Mouse (Mus musculus): Measurements from ENCODE around the gene Psmb10. TPM values are rescaled to one million over a fixed set of nuclear protein-coding genes. Genes with fewer than 3 reads are reported as not detected.

Psmb10 gene
- polyA plus RNA-seq, 1 experiment from 2014 or later, result 116 TPM

DNA sequence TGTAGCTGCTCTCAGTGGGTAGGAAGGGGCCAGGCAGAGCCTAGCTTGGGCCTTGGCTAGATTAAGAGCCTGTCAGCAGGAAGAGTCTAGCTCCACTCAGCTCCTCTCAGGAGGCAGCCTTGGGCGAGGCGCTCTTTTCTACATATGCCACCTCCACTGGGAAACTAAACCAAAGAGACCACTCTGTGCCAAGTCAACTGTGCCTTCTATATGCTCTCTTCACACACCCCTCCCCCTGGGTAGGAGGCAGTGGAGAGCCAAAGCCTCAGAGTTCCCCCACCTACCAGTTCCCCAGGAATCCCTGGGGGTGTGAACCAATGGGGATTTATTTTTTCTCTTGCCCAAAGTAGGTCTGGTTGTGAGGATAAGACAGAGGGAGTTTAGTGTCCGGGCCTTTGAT lies 7.0 kb downstream of the Psmb10 start:
- no peak overlapping the region for H3K27ac ChIP-seq (ENCODE audit: low read length)
- H3K9me3 ChIP-seq (ENCODE audit: control insufficient read depth, low read length), result no peaks in the 10 kb centered on the region
- H3K9ac ChIP-seq (ENCODE audit: low read depth, low read length), result no peak overlapping the region
- H3K4me3 ChIP-seq (ENCODE audit: low read length), result no peak overlapping the region
- ATAC-seq, result no peak
- WGBS, result 95% methylated on average over 3 of the region's 3 CpGs
- H3K4me2 ChIP-seq (ENCODE audit: low read depth, low read length), result no peak overlapping the region
- H3K27me3 ChIP-seq (replicated peaks; ENCODE audit: control insufficient read depth, insufficient read depth, low read length), result no peaks in the 10 kb centered on the region
- H3K36me3 ChIP-seq (ENCODE audit: control insufficient read depth, insufficient read depth, low read length), result 0 out of 2 replicates have a peak, but pooled peaks cover 8% of the 10 kb centered on the region
- H3K4me1 ChIP-seq (ENCODE audit: control insufficient read depth, insufficient read depth, low read length), result peaks cover 3% of the 10 kb centered on the region

DNA sequence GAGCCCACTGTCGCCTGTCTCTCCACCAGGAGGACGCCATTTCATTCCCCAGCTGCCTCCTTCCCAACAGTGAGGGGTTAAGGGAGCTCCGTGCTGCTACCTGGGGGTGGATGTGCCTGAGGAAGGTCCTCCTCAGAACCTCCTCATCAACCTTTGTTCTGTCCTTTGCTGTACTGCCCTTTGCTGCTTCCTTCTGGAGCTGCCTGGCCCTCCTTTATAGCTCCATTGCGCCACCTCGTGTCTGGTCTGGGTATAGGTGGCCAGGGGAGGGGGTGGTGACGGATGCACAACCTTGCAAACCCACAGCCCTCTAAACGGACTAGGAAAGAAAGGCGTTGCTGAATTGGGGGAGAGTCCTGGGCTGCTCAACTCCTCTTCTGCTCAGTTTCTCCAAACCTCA lies 7.6 kb downstream of the Psmb10 start:
- Histone ChIP-seq H3K27me3 (replicated peaks; ENCODE audit: control insufficient read depth, insufficient read depth, low read length) (no peaks in the 10 kb centered on the region), H3K4me2 (ENCODE audit: low read depth, low read length) (no peak overlapping the region), H3K36me3 (ENCODE audit: control insufficient read depth, insufficient read depth, low read length) (0 out of 2 replicates have a peak, but pooled peaks cover 5% of the 10 kb centered on the region), H3K27ac (ENCODE audit: low read length) (no peak overlapping the region), H3K9me3 (ENCODE audit: control insufficient read depth, low read length) (no peaks in the 10 kb centered on the region), H3K9ac (ENCODE audit: low read depth, low read length) (peak overlapping the region; percentile 38), H3K4me3 (ENCODE audit: low read length) (no peak overlapping the region), H3K4me1 (ENCODE audit: control insufficient read depth, insufficient read depth, low read length) (no peaks in the 10 kb centered on the region)
- peak; percentile 44 for ATAC-seq
- 25% methylated on average over 8 of the region's 8 CpGs for WGBS

- no peak overlapping the region for H3K27ac ChIP-seq (ENCODE audit: low read length)
Observed at GRCm38 (mm10) chr8:105925123-105925522, 13.1 kb downstream of the Psmb10 start.

GRCm38 (mm10) chr8:105919390-105919789 lies 18.9 kb downstream of the Psmb10 start:
- ATAC-seq, result no peak
- H3K27me3 ChIP-seq (replicated peaks; ENCODE audit: control insufficient read depth, insufficient read depth, low read length), result no peaks in the 10 kb centered on the region
- H3K9me3 ChIP-seq (ENCODE audit: control insufficient read depth, low read length), result no peaks in the 10 kb centered on the region
- no peak overlapping the region for H3K9ac ChIP-seq (ENCODE audit: low read depth, low read length)
- no peaks in the 10 kb centered on the region for H3K4me1 ChIP-seq (ENCODE audit: control insufficient read depth, insufficient read depth, low read length)
- no peak overlapping the region for H3K4me2 ChIP-seq (ENCODE audit: low read depth, low read length)
- no peak overlapping the region for H3K4me3 ChIP-seq (ENCODE audit: low read length)
- peaks cover 5% of the 10 kb centered on the region; the same call in 1 of the 2 replicates for H3K36me3 ChIP-seq (ENCODE audit: control insufficient read depth, insufficient read depth, low read length)
- 90% methylated on average over 3 of the region's 3 CpGs for WGBS
- H3K27ac ChIP-seq (ENCODE audit: low read length), result no peak overlapping the region

More at GRCm38 (mm10) chr8:105925123-105925522, 13.1 kb downstream of the Psmb10 start:
- Histone ChIP-seq H3K4me3 (ENCODE audit: low read length) (no peak overlapping the region), H3K9ac (ENCODE audit: low read depth, low read length) (no peak overlapping the region), H3K36me3 (ENCODE audit: control insufficient read depth, insufficient read depth, low read length) (no peaks in the 10 kb centered on the region), H3K4me1 (ENCODE audit: control insufficient read depth, insufficient read depth, low read length) (no peaks in the 10 kb centered on the region), H3K27me3 (replicated peaks; ENCODE audit: control insufficient read depth, insufficient read depth, low read length) (no peaks in the 10 kb centered on the region), H3K4me2 (ENCODE audit: low read depth, low read length) (no peak overlapping the region), H3K9me3 (ENCODE audit: control insufficient read depth, low read length) (no peaks in the 10 kb centered on the region)
- 68% methylated on average over 3 of the region's 3 CpGs for WGBS
- no peak for ATAC-seq

GRCm38 (mm10) chr8:105900941-105901616 lies 37.2 kb downstream of the Psmb10 start:
- peaks cover 9% of the 10 kb centered on the region for H3K4me1 ChIP-seq (ENCODE audit: control insufficient read depth, insufficient read depth, low read length)
- peak overlapping the region; percentile 82 for H3K4me2 ChIP-seq (ENCODE audit: low read depth, low read length)
- WGBS, result 30% methylated on average over 16 of the region's 16 CpGs
- H3K27me3 ChIP-seq (replicated peaks; ENCODE audit: control insufficient read depth, insufficient read depth, low read length), result no peaks in the 10 kb centered on the region
- H3K36me3 ChIP-seq (ENCODE audit: control insufficient read depth, insufficient read depth, low read length), result no peaks in the 10 kb centered on the region
- H3K27ac ChIP-seq (ENCODE audit: low read length), result peak overlapping the region; percentile 89
- no peaks in the 10 kb centered on the region for H3K9me3 ChIP-seq (ENCODE audit: control insufficient read depth, low read length)
- peak; percentile 13; the same call in 1 of the 2 replicates for ATAC-seq
- H3K4me3 ChIP-seq (ENCODE audit: low read length), result peak overlapping the region; percentile 96
- peak overlapping the region; percentile 99 for H3K9ac ChIP-seq (ENCODE audit: low read depth, low read length)

DNA sequence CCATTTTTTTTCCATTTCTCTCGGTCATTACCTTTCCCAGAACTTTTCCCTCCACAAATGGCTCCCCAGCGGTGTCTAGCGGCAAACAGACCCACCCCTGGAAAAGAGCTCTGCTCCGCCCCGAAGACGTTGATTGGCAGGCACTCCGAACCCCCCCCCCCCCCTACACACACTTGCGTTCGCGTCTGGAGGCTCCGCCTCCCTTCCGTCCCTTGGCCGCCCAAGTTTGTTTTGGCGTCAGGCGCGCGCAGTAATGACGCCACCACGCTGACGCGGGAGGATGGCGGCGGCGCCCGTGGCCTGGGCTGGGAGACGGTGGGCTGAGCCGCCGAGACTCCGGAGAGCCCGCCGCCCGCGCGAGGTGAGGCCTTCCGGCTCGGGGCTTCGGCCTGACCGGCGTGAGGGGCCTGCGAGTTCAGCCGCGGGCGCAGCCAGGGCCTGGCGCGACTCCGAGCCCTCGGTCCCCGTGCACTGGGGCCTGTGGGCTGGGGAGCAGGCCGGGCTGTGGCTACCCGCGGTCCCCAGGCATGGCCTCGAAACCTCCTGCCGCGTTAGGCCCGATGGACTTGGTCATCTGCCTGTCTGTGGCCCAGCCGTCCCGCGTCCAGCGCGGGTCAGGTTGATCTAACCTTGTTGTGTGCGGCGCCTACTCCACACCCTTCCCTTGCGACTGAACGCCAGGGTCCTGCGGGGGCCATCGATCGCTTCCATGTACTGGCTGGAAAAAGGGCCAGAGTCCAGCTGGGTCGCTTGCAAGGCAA lies 37.9 kb downstream of the Psmb10 start, which contains the start of gene Pskh1:
Pskh1 (plus strand) TSS at position 262 of the 761 bp plus-strand sequence.
- H3K27me3 ChIP-seq (replicated peaks; ENCODE audit: control insufficient read depth, insufficient read depth, low read length), result no peaks in the 10 kb centered on the region
- no peaks in the 10 kb centered on the region for H3K36me3 ChIP-seq (ENCODE audit: control insufficient read depth, insufficient read depth, low read length)

GRCm38 (mm10) chr8:105897801-105898480 lies 40.3 kb downstream of the Psmb10 start:
- no peak for ATAC-seq

More for the DNA sequence above, 37.9 kb downstream of the Psmb10 start, which contains the start of gene Pskh1:
- Histone ChIP-seq H3K9me3 (ENCODE audit: control insufficient read depth, low read length) (no peaks in the 10 kb centered on the region), H3K4me2 (ENCODE audit: low read depth, low read length) (peak within 1 kb of the TSS; percentile 82), H3K27ac (ENCODE audit: low read length) (peak within 1 kb of the TSS; percentile 89), H3K9ac (ENCODE audit: low read depth, low read length) (peak within 1 kb of the TSS; percentile 99), H3K4me1 (ENCODE audit: control insufficient read depth, insufficient read depth, low read length) (peaks cover 9% of the 10 kb centered on the region), H3K4me3 (ENCODE audit: low read length) (peak within 1 kb of the TSS; percentile 96)
- peak; percentile 94 for ATAC-seq
- under 1% methylated on average over 68 of the region's 68 CpGs for WGBS

DNA sequence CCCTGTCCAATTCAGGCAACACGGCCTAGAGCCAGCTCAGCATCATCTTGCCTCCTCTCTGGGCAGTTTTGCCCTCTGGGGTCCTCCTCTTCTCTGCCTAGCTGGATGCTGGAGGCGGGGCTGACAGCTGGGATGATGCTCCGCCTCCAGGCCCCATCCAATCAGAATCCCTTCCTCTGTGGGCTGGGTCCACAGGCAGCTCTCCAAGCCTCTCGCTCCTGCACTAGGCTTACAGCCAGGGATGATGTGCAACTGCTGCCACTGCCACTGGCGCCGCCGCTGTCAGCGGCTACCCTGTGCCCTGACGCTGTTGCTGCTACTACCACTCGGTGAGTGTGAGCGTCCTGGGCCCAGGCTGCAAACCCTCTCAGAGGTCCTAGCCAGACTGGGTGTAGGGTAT lies 44.9 kb downstream of the Psmb10 start, which contains the start of gene Nrn1l:
Nrn1l (plus strand) TSS at position 229 of the 400 bp plus-strand sequence.
- WGBS, result 11% methylated on average over 11 of the region's 11 CpGs
- Histone ChIP-seq H3K9ac (ENCODE audit: low read depth, low read length) (peak within 1 kb of the TSS; percentile 9; the same call in 1 of the 2 replicates), H3K36me3 (ENCODE audit: control insufficient read depth, insufficient read depth, low read length) (peaks cover 17% of the 10 kb centered on the region), H3K4me2 (ENCODE audit: low read depth, low read length) (0 out of 2 replicates have a peak within 1 kb of the TSS, but pooled peaks have one; percentile 10), H3K27ac (ENCODE audit: low read length) (no peak within 1 kb of the TSS), H3K4me1 (ENCODE audit: control insufficient read depth, insufficient read depth, low read length) (no peaks in the 10 kb centered on the region), H3K4me3 (ENCODE audit: low read length) (no peak within 1 kb of the TSS), H3K27me3 (replicated peaks; ENCODE audit: control insufficient read depth, insufficient read depth, low read length) (no peaks in the 10 kb centered on the region), H3K9me3 (ENCODE audit: control insufficient read depth, low read length) (no peaks in the 10 kb centered on the region)
- peak; percentile 83 for ATAC-seq

More at GRCm38 (mm10) chr8:105897801-105898480, 40.3 kb downstream of the Psmb10 start:
- WGBS, result 77% methylated on average over 9 of the region's 9 CpGs
- Histone ChIP-seq H3K27ac (ENCODE audit: low read length) (no peak overlapping the region), H3K4me1 (ENCODE audit: control insufficient read depth, insufficient read depth, low read length) (peaks cover 9% of the 10 kb centered on the region), H3K4me2 (ENCODE audit: low read depth, low read length) (no peak overlapping the region), H3K4me3 (ENCODE audit: low read length) (no peak overlapping the region), H3K27me3 (replicated peaks; ENCODE audit: control insufficient read depth, insufficient read depth, low read length) (no peaks in the 10 kb centered on the region), H3K9me3 (ENCODE audit: control insufficient read depth, low read length) (no peaks in the 10 kb centered on the region), H3K9ac (ENCODE audit: low read depth, low read length) (no peak overlapping the region), H3K36me3 (ENCODE audit: control insufficient read depth, insufficient read depth, low read length) (no peaks in the 10 kb centered on the region)

GRCm38 (mm10) chr8:105892432-105892831 lies 45.8 kb downstream of the Psmb10 start:
- WGBS, result 82% methylated on average over 6 of the region's 6 CpGs
- no peaks in the 10 kb centered on the region for H3K27me3 ChIP-seq (replicated peaks; ENCODE audit: control insufficient read depth, insufficient read depth, low read length)
- no peak for ATAC-seq

More at GRCm38 (mm10) chr8:105892432-105892831, 45.8 kb downstream of the Psmb10 start:
- no peak overlapping the region for H3K4me2 ChIP-seq (ENCODE audit: low read depth, low read length)
- no peak overlapping the region for H3K27ac ChIP-seq (ENCODE audit: low read length)
- no peak overlapping the region for H3K9ac ChIP-seq (ENCODE audit: low read depth, low read length)
- no peaks in the 10 kb centered on the region for H3K4me1 ChIP-seq (ENCODE audit: control insufficient read depth, insufficient read depth, low read length)
- H3K36me3 ChIP-seq (ENCODE audit: control insufficient read depth, insufficient read depth, low read length), result peaks cover 26% of the 10 kb centered on the region
- H3K4me3 ChIP-seq (ENCODE audit: low read length), result no peak overlapping the region
- no peaks in the 10 kb centered on the region for H3K9me3 ChIP-seq (ENCODE audit: control insufficient read depth, low read length)

All from intestine, embryonic 16.5 days (tissue).